Mouse (Mus musculus) spleen, adult 2 months (tissue): ENCODE measurements around the gene Tnfrsf1b.

Experiments
- CTCF ChIP-seq: fragments of 200-500 bp; IDR thresholded peaks from 2 replicates; pipeline ENCODE4 v1.5.1; 2011; ENCODE audit warnings: mild to moderate bottlenecking, inconsistent platforms; ENCODE audit not compliant: insufficient read depth, insufficient read length, insufficient replicate concordance; ENCODE audit errors: extremely low read depth
- POLR2A ChIP-seq: fragments of 200-500 bp; IDR thresholded peaks from 2 replicates; pipeline ENCODE4 v1.6.1; 2011; ENCODE audit warnings: low read depth, low read length, inconsistent platforms

DNA sequence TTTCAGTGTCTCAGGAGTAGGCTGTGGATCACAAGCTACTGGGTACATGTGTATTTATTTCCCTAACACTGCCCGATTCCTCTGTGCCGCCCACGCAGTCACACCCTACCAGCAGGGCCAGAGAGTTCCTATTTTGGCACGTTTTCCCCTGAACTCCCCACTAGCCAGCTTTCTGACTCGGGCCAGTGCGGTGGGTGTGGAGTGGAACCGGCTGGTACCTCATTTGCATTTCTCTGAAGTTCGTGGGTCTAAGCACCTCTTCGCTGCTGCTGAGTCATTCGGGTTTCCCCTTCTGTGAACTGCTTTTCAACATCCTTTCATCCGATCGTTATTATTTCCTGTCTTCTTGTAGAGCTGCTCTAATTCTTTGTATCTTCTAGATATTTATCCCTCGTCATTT lies 7.7 kb upstream of the Tnfrsf1b start:
- TF ChIP-seq CTCF (no peak), POLR2A (no peak)
